In genomic region chr4:62590878-62591277, GRCm38 (mm10) we compare ENCODE assay signal across 12 mouse cellular contexts. TPM values are rescaled to one million over a fixed set of nuclear protein-coding genes. Genes with fewer than 3 reads are reported as not detected.
DNase-seq lines count a peak whose midpoint lies in the region; ATAC-seq and TF ChIP-seq lines count a peak whose summit lies in the region.
"Had no signal": no experiment of that assay in that cellular context is flagged by ENCODE, and none has a peak within 500 bp of the region (broad histone marks: within the 10 kb centered on the region; RNA-seq: fewer than 3 reads in every experiment).

No protein-coding gene starts in this region.

- H3K9ac ChIP-seq in forebrain, embryonic 12.5 days, result no peak overlapping the region
- H3K9ac ChIP-seq in forebrain, postnatal 0 days, result no peak overlapping the region
- H3K9ac ChIP-seq in kidney, embryonic 14.5 days (ENCODE audit: low read depth, low read length), result no peak overlapping the region
- H3K9ac ChIP-seq in intestine, embryonic 15.5 days, result no peak overlapping the region
- H3K9ac ChIP-seq: hindbrain, embryonic 12.5 days; midbrain, embryonic 12.5 days had no signal

- H3K9me3 ChIP-seq in forebrain, embryonic 12.5 days, result no peaks in the 10 kb centered on the region
- no peaks in the 10 kb centered on the region for H3K9me3 ChIP-seq in forebrain, postnatal 0 days (ENCODE audit: low read length)
- H3K9me3 ChIP-seq in kidney, embryonic 14.5 days (ENCODE audit: control insufficient read depth, low read length), result no peaks in the 10 kb centered on the region
- no peaks in the 10 kb centered on the region for H3K9me3 ChIP-seq in intestine, embryonic 15.5 days
- H3K9me3 ChIP-seq: hindbrain, embryonic 12.5 days; limb, embryonic 10.5 days; midbrain, embryonic 12.5 days had no signal

- no peak overlapping the region for H3K4me3 ChIP-seq in forebrain, embryonic 12.5 days (replicated peaks)
- no peak overlapping the region for H3K4me3 ChIP-seq in forebrain, postnatal 0 days (ENCODE audit: low read depth, low read length)
- H3K4me3 ChIP-seq in kidney, embryonic 14.5 days (ENCODE audit: low read length), result no peak overlapping the region
- H3K4me3 ChIP-seq in kidney, adult 2 months (ENCODE audit: insufficient read depth, low read depth, low read length), result no peak overlapping the region
- H3K4me3 ChIP-seq in intestine, embryonic 15.5 days (replicated peaks), result no peak overlapping the region
- H3K4me3 ChIP-seq: hindbrain, embryonic 12.5 days; midbrain, embryonic 12.5 days had no signal

- TF ChIP-seq CTCF in forebrain, postnatal 0 days (IDR thresholded peaks at IDR 0.05; ENCODE audit: low read depth), result no peak
- TF ChIP-seq CTCF in kidney, adult 2 months (conservative IDR thresholded peaks at IDR 0.05; ENCODE audit: insufficient read depth, insufficient read length, low read depth, low read length), result no peak
- TF ChIP-seq CTCF in brain, embryonic 14.5 days (IDR thresholded peaks at IDR 0.05; ENCODE audit: borderline replicate concordance, extremely low read depth, insufficient read depth, insufficient read length), result no peak

- H3K36me3 ChIP-seq in forebrain, embryonic 12.5 days (replicated peaks), result no peaks in the 10 kb centered on the region
- no peaks in the 10 kb centered on the region for H3K36me3 ChIP-seq in forebrain, postnatal 0 days (ENCODE audit: insufficient read depth)
- H3K36me3 ChIP-seq in kidney, embryonic 14.5 days (ENCODE audit: control insufficient read depth, insufficient read depth, low read length), result no peaks in the 10 kb centered on the region
- H3K36me3 ChIP-seq in kidney, adult 2 months (ENCODE audit: control insufficient read depth, insufficient read depth, low read length), result no peaks in the 10 kb centered on the region
- H3K36me3 ChIP-seq in intestine, embryonic 15.5 days, result no peaks in the 10 kb centered on the region
- H3K36me3 ChIP-seq: hindbrain, embryonic 12.5 days; limb, embryonic 10.5 days; midbrain, embryonic 12.5 days had no signal

- H3K4me2 ChIP-seq in forebrain, embryonic 12.5 days, result no peak overlapping the region
- no peak overlapping the region for H3K4me2 ChIP-seq in forebrain, postnatal 0 days (ENCODE audit: low read depth)
- H3K4me2 ChIP-seq in kidney, embryonic 14.5 days (replicated peaks; ENCODE audit: low read depth, low read length), result no peak overlapping the region
- no peak overlapping the region for H3K4me2 ChIP-seq in intestine, embryonic 15.5 days (replicated peaks)
- H3K4me2 ChIP-seq: hindbrain, embryonic 12.5 days; midbrain, embryonic 12.5 days had no signal

- H3K27ac ChIP-seq in forebrain, embryonic 12.5 days, result 0 out of 2 replicates have a peak overlapping the region, but pooled peaks have one; percentile 14
- H3K27ac ChIP-seq in forebrain, postnatal 0 days (ENCODE audit: low read depth, low read length), result no peak overlapping the region
- peak overlapping the region; percentile 24; the same call in 1 of the 2 replicates for H3K27ac ChIP-seq in kidney, embryonic 14.5 days (ENCODE audit: low read depth, low read length)
- no peak overlapping the region for H3K27ac ChIP-seq in kidney, adult 2 months (ENCODE audit: insufficient read depth, low read depth, low read length)
- peak overlapping the region; percentile 46; the same call in 1 of the 2 replicates for H3K27ac ChIP-seq in intestine, embryonic 15.5 days
- H3K27ac ChIP-seq: hindbrain, embryonic 12.5 days; midbrain, embryonic 12.5 days had no signal

- H3K4me1 ChIP-seq in forebrain, embryonic 12.5 days, result peaks cover 23% of the 10 kb centered on the region
- H3K4me1 ChIP-seq in forebrain, postnatal 0 days (ENCODE audit: insufficient read depth), result no peaks in the 10 kb centered on the region
- H3K4me1 ChIP-seq in kidney, embryonic 14.5 days (ENCODE audit: control insufficient read depth, insufficient read depth, low read length), result peaks cover 5% of the 10 kb centered on the region
- no peaks in the 10 kb centered on the region for H3K4me1 ChIP-seq in kidney, adult 2 months (ENCODE audit: control insufficient read depth, insufficient read depth, low read length)
- H3K4me1 ChIP-seq in intestine, embryonic 15.5 days (replicated peaks), result 0 out of 2 replicates have a peak, but pooled peaks cover 7% of the 10 kb centered on the region

- DNase-seq in forebrain, postnatal 0 days, result no peak
- DNase-seq in kidney, adult 2 months, result no peak
- DNase-seq in brain, embryonic 14.5 days (ENCODE audit: low read depth), result peak; percentile 70
- DNase-seq in frontal cortex, postnatal 25 days (ENCODE audit: low spot score in 2 of 2), result no peak
- DNase-seq in c-Kit-positive CD71-positive TER-119-positive erythroid progenitor cells, embryonic 14.5 days (ENCODE audit: low spot score), result no peak
- DNase-seq: adrenal gland, adult 2 months had no signal

- no peak for ATAC-seq in forebrain, embryonic 12.5 days (ENCODE audit: low FRiP score)
- ATAC-seq in forebrain, postnatal 0 days, result no peak
- no peak for ATAC-seq in kidney, embryonic 14.5 days (ENCODE audit: low FRiP score, low TSS enrichment)
- peak; percentile 78; the same call in 1 of the 2 replicates for ATAC-seq in intestine, embryonic 15.5 days

- no peak for TF ChIP-seq POLR2A in kidney, adult 2 months (IDR thresholded peaks at IDR 0.05; ENCODE audit: low read depth, low read length)
- TF ChIP-seq POLR2A in brain, embryonic 14.5 days (IDR thresholded peaks at IDR 0.05; ENCODE audit: borderline replicate concordance, extremely low read depth, insufficient read depth, insufficient read length, poor library complexity, severe bottlenecking), result no peak

- H3K27me3 ChIP-seq in forebrain, embryonic 12.5 days, result no peaks in the 10 kb centered on the region
- no peaks in the 10 kb centered on the region for H3K27me3 ChIP-seq in forebrain, postnatal 0 days (ENCODE audit: insufficient read depth, low read length)
- no peaks in the 10 kb centered on the region for H3K27me3 ChIP-seq in kidney, embryonic 14.5 days (ENCODE audit: control insufficient read depth, insufficient read depth, low read length)
- no peaks in the 10 kb centered on the region for H3K27me3 ChIP-seq in kidney, adult 2 months (replicated peaks; ENCODE audit: control insufficient read depth, insufficient read depth, low read length)
- no peaks in the 10 kb centered on the region for H3K27me3 ChIP-seq in intestine, embryonic 15.5 days (replicated peaks)
- H3K27me3 ChIP-seq: hindbrain, embryonic 12.5 days; midbrain, embryonic 12.5 days had no signal

- 68% methylated on average over 1 of the region's 1 CpGs for WGBS in forebrain, embryonic 12.5 days
- 77% methylated on average over 1 of the region's 1 CpGs for WGBS in forebrain, postnatal 0 days
- 88% methylated on average over 1 of the region's 1 CpGs for WGBS in kidney, embryonic 14.5 days
- 92% methylated on average over 1 of the region's 1 CpGs for WGBS in kidney, adult 2 months
- WGBS in intestine, embryonic 15.5 days, result 65% methylated on average over 1 of the region's 1 CpGs

RNA-seq across cellular contexts. Expression of gene Rgs3, which starts 31.2 kb away (rescaled TPM):
- 54.3 and 60.2 TPM in 2 replicates for polyA plus RNA-seq in forebrain, embryonic 12.5 days (2016; fragmentation: Nextera tagmentation; extraction: Ambion mirVana)
- total RNA-seq in forebrain, postnatal 0 days (2014; rRNA removed), result 56.1 and 63.5 TPM in 2 replicates
- polyA plus RNA-seq in forebrain, postnatal 0 days (2015; fragmentation: Nextera tagmentation; extraction: Ambion mirVana), result 34.7 and 47.3 TPM in 2 replicates
- 42.0 and 45.7 TPM in 2 replicates for polyA plus RNA-seq in kidney, embryonic 14.5 days (2014; fragmentation: Nextera tagmentation; extraction: Ambion mirVana)
- 43.1 and 43.5 TPM in 2 replicates for polyA plus RNA-seq in kidney, adult 2 months (2012; rRNA removed)
- 68.8 and 92.5 TPM in 2 replicates for polyA plus RNA-seq in brain, embryonic 14.5 days (2012; rRNA removed)
- 43.5 and 46.3 TPM in 2 replicates for polyA plus RNA-seq in intestine, embryonic 15.5 days (2015; fragmentation: Nextera tagmentation; extraction: Ambion mirVana)

Comparison
In these comparisons a context has a peak if more than half of its experiments do, and no peak if none do; other contexts are left out.
1. H3K27ac ChIP-seq: peak in forebrain, embryonic 12.5 days (single experiment), kidney, embryonic 14.5 days (single experiment) and intestine, embryonic 15.5 days (single experiment); none in forebrain, postnatal 0 days (single experiment) and kidney, adult 2 months (single experiment).